ENCODE assay signal across 9 mouse cellular contexts in the genomic region with DNA sequence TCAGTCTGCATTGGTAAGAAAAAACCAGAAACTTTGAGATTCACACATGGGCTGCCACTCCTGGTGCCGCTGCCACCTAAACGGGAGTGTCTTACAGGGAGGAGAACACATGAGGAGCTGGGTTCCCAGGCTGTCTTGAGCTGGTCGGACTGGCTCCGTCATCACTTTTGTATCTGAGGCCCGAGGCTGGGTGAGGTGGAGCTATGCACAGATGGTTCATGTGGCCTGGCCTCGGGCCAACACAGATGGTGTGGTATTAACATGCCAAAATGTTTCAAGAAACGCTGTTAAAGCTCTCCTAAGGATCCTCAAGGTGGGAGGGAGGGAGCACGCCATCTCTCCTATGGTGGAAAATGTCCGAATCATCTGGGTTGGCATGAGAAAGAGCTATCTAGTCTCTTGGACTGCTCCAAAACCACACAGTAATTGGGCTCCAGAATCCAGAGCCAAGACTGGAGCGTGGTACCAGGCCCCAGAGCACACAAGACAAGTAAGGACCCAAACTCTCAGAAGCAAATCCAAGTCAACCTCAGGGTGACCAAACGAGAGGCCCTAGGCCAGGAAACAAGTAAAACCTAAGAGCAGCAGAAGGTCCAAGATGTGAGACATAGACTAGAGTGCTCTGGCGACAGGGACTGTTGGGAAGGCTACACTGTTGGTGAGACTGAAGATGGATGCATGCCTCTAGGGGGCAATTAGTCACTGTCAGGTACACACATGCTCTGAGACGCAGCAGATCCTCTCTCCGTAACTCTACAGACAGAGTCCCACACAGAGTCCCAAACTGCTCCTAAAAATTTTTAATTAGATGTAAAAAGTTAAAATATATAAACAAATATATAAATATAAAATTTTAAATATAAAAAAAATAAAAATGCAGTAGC. TPM values are rescaled to one million over a fixed set of nuclear protein-coding genes. Genes with fewer than 3 reads are reported as not detected.
A peak's percentile ranks its signal among the peaks of the same experiment; 100 is the strongest.
DNase-seq lines count a peak whose midpoint lies in the region; ATAC-seq and TF ChIP-seq lines count a peak whose summit lies in the region.
"Had no signal": no experiment of that assay in that cellular context is flagged by ENCODE, and none has a peak within 500 bp of the region (broad histone marks: within the 10 kb centered on the region; RNA-seq: fewer than 3 reads in every experiment).

No protein-coding gene starts in this region.

- H3K4me1 ChIP-seq in limb, embryonic 13.5 days = peaks cover 23% of the 10 kb centered on the region
- H3K4me1 ChIP-seq in limb, embryonic 10.5 days = peaks cover 7% of the 10 kb centered on the region
- H3K4me1 ChIP-seq in embryonic fibroblast, embryonic 13.5 days (ENCODE audit: control insufficient read depth, insufficient read depth, low read length) = peaks cover 8% of the 10 kb centered on the region
- H3K4me1 ChIP-seq in kidney, adult 2 months (ENCODE audit: control insufficient read depth, insufficient read depth, low read length) = no peaks in the 10 kb centered on the region

- no peak overlapping the region for H3K27ac ChIP-seq in limb, embryonic 13.5 days
- no peak overlapping the region for H3K27ac ChIP-seq in limb, embryonic 10.5 days
- peak overlapping the region; percentile 48 for H3K27ac ChIP-seq in embryonic fibroblast, embryonic 13.5 days (ENCODE audit: insufficient read depth, low read length)
- H3K27ac ChIP-seq in kidney, adult 2 months (ENCODE audit: insufficient read depth, low read depth, low read length) = no peak overlapping the region
- H3K27ac ChIP-seq: left cerebral cortex, adult 2 months had no signal

- peak overlapping the region; percentile 25; the same call in 1 of the 2 replicates for H3K4me2 ChIP-seq in limb, embryonic 13.5 days (replicated peaks)

- 49% methylated on average over 14 of the region's 14 CpGs for WGBS in limb, embryonic 13.5 days
- WGBS in limb, embryonic 10.5 days = 83% methylated on average over 14 of the region's 14 CpGs
- 80% methylated on average over 14 of the region's 14 CpGs for WGBS in kidney, adult 2 months

- no peaks in the 10 kb centered on the region for H3K36me3 ChIP-seq in limb, embryonic 13.5 days
- H3K36me3 ChIP-seq in limb, embryonic 10.5 days = no peaks in the 10 kb centered on the region
- H3K36me3 ChIP-seq in kidney, adult 2 months (ENCODE audit: control insufficient read depth, insufficient read depth, low read length) = no peaks in the 10 kb centered on the region

- no peaks in the 10 kb centered on the region for H3K9me3 ChIP-seq in limb, embryonic 13.5 days
- no peaks in the 10 kb centered on the region for H3K9me3 ChIP-seq in limb, embryonic 10.5 days (replicated peaks)

- H3K27me3 ChIP-seq in limb, embryonic 13.5 days = no peaks in the 10 kb centered on the region
- H3K27me3 ChIP-seq in limb, embryonic 10.5 days (ENCODE audit: low read depth, poor library complexity, severe bottlenecking) = no peaks in the 10 kb centered on the region
- no peaks in the 10 kb centered on the region for H3K27me3 ChIP-seq in kidney, adult 2 months (replicated peaks; ENCODE audit: control insufficient read depth, insufficient read depth, low read length)

- no peak for TF ChIP-seq POLR2A in embryonic fibroblast, embryonic 13.5 days (IDR thresholded peaks at IDR 0.05; ENCODE audit: low read depth, low read length)
- no peak for TF ChIP-seq POLR2A in kidney, adult 2 months (IDR thresholded peaks at IDR 0.05; ENCODE audit: low read depth, low read length)

- H3K9ac ChIP-seq in limb, embryonic 13.5 days = no peak overlapping the region

- no peak overlapping the region for H3K4me3 ChIP-seq in limb, embryonic 13.5 days
- H3K4me3 ChIP-seq in limb, embryonic 10.5 days = no peak overlapping the region
- H3K4me3 ChIP-seq in embryonic fibroblast, embryonic 13.5 days (ENCODE audit: insufficient read depth, low read length) = no peak overlapping the region
- H3K4me3 ChIP-seq in kidney, adult 2 months (ENCODE audit: insufficient read depth, low read depth, low read length) = no peak overlapping the region
- H3K4me3 ChIP-seq: left cerebral cortex, adult 2 months had no signal

- no peak for DNase-seq in limb, embryonic 10.5 days (ENCODE audit: low spot score)
- DNase-seq in brain, embryonic 18.5 days (ENCODE audit: low read depth, low spot score) = peak; percentile 18
- peak; percentile 37 to 53 for DNase-seq in layer of hippocampus, adult 18-20 months (ENCODE audit: low spot score in 2 of 2)
- DNase-seq in right cerebral cortex, postnatal 10 days (ENCODE audit: low spot score in 2 of 2) = peak; percentile 64 to 69
- DNase-seq in kidney, adult 2 months = no peak

- no peak for TF ChIP-seq CTCF in embryonic fibroblast, embryonic 13.5 days (IDR thresholded peaks at IDR 0.05; ENCODE audit: borderline replicate concordance, insufficient read depth, low read length)
- no peak for TF ChIP-seq CTCF in kidney, adult 2 months (conservative IDR thresholded peaks at IDR 0.05; ENCODE audit: insufficient read depth, insufficient read length, low read depth, low read length)

- ATAC-seq in limb, embryonic 13.5 days (ENCODE audit: low FRiP score, low read depth) = peak; percentile 82
- ATAC-seq in megakaryocyte, adult 5-6 weeks (ENCODE audit: poor library complexity, severe bottlenecking) = no peak

RNA-seq across cellular contexts. Expression of gene Utp6, which starts 53.3 kb away (rescaled TPM):
- 57.9 and 64.0 TPM in 2 replicates for polyA plus RNA-seq in limb, embryonic 13.5 days (2015; fragmentation: Nextera tagmentation; extraction: Ambion mirVana)
- 72.3 and 77.1 TPM in 2 replicates for polyA plus RNA-seq in limb, embryonic 10.5 days (2016; fragmentation: Nextera tagmentation; extraction: Ambion mirVana)
- 34.9 and 38.4 TPM in 2 replicates for polyA plus RNA-seq in embryonic fibroblast, embryonic 13.5 days (2011; ENCODE audit: insufficient read length, low read depth, missing spikeins)
- 10 to 100 TPM; 32.3 to 36.7 TPM for total RNA-seq in layer of hippocampus, adult 18-20 months (2021)
- 17.9 and 22.9 TPM in 2 replicates for total RNA-seq in megakaryocyte, adult 5-6 weeks (2015)
- 51.6 and 74.4 TPM in 2 replicates for total RNA-seq in megakaryocyte, adult 5-6 weeks (2017)
- polyA plus RNA-seq in kidney, adult 2 months (2012; rRNA removed) = 7.7 and 10.3 TPM in 2 replicates

Comparison
In these comparisons a context has a peak if more than half of its experiments do, and no peak if none do; other contexts are left out.
1. DNase-seq: peak in brain, embryonic 18.5 days (single experiment), layer of hippocampus, adult 18-20 months (2 of 2) and right cerebral cortex, postnatal 10 days (2 of 2); none in limb, embryonic 10.5 days (single experiment) and kidney, adult 2 months (single experiment).